Mouse (Mus musculus): ENCODE measurements around the gene Rplp0. TPM values are rescaled to one million over a fixed set of nuclear protein-coding genes. Genes with fewer than 3 reads are reported as not detected.
A peak's percentile ranks its signal among the peaks of the same experiment; 100 is the strongest.
"Not testable (repeated sequence)": the region's sequence is repeated elsewhere in the genome, so short reads cannot be mapped to it uniquely, and the experiment has no call there.

The Rplp0 gene
- total RNA-seq (2021), result 100 to 1,000 TPM; 706 to 758 TPM
- long read RNA-seq, experiment 1, transcript Rplp0-201 (7 exons, 1,358 nt), result major isoform, 364 of 397 reads
- long read RNA-seq, experiment 1, partial matches to known transcripts, result 28 of 397 reads
- long read RNA-seq, experiment 1, other reads (novel, unspliced or antisense), result 5 of 397 reads
- long read RNA-seq, experiment 2, transcript Rplp0-201 (7 exons, 1,358 nt), result major isoform, 1,028 of 1,121 reads
- long read RNA-seq, experiment 2, partial matches to known transcripts, result 90 of 1,121 reads
- long read RNA-seq, experiment 2, other reads (novel, unspliced or antisense), result 3 of 1,121 reads

DNA sequence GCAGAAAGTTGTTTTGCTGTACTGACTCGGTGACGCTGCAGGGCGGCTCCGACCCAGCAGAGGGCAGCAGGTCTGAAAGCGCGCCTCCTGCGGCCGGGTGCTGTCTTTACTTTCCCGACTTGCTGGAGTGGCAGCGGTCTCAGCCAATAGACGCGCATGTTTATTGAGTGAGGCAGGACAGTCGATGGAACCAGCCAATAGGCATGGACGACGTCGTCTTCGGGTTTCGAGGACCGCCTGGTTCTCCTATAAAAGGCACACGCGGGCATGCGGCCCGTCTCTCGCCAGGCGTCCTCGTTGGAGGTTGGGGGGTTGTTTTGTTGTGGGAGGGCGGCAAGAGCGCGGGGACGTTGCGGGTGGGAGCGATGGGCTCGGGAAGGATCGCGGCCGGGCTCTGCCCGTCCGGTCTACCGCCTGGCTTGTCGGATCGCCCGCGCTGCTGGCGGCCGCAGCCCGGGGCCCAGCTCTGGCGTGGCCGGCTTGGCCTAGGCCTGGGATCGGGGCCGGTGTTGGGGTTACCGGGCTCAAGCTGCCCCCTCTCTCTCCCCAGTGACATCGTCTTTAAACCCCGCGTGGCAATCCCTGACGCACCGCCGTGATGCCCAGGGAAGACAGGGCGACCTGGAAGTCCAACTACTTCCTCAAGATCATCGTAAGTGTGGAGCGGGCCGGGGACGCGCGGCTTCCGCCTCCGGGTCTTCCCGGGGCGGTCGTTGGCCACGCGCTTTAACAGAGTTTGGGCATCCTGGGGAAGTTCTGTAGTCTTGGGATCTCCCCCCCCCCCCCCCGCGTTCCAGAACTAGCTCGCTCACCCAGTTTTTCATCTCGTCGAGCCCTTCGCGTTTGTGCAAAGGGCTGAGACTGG, at the start of gene Rplp0:
TSS of gene Rplp0 (plus strand) at position 231 of the 865 bp plus-strand sequence.
- DNase-seq (ENCODE audit: low spot score in 2 of 2), result peak; percentile 99 to 100

GRCm38 (mm10) chr5:115509790-115510689, 49.2 kb upstream of the Rplp0 start:
- peak in 1 of 2 experiments; percentile 26 for DNase-seq (ENCODE audit: low spot score in 2 of 2)

GRCm38 (mm10) chr5:115512375-115512774, 46.9 kb upstream of the Rplp0 start:
- no peak for DNase-seq (ENCODE audit: low spot score in 2 of 2)

- peak in 1 of 2 experiments; percentile 19 for DNase-seq (ENCODE audit: low spot score in 2 of 2)
Observed at GRCm38 (mm10) chr5:115513246-115513645, 46.0 kb upstream of the Rplp0 start.

DNA sequence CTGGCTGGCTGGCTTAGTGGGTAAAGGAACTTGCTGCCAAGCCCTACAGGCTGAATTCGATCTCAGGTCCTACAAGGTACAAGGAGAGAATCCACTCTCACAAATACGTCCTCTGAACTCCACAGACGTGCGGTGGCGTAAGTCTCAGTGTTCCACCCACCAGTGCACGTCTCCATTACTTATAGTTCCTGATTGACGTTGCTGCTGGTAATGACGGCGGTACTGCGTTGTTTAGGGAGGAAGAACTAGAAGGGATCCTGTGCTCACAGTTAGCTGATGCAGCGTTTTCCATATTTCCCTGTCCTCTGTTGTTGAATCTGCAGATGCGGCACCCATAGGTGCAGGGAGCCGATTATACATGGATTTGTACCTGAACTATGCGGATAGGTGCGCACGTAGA, 45.5 kb upstream of the Rplp0 start:
- no peak for DNase-seq (ENCODE audit: low spot score in 2 of 2)

GRCm38 (mm10) chr5:115514346-115514745, 44.9 kb upstream of the Rplp0 start:
- DNase-seq (ENCODE audit: low spot score in 2 of 2), result no peak

- DNase-seq (ENCODE audit: low spot score in 2 of 2), result peak in 1 of 2 experiments; percentile 36
Observed at GRCm38 (mm10) chr5:115514896-115515587, 44.2 kb upstream of the Rplp0 start.

DNA sequence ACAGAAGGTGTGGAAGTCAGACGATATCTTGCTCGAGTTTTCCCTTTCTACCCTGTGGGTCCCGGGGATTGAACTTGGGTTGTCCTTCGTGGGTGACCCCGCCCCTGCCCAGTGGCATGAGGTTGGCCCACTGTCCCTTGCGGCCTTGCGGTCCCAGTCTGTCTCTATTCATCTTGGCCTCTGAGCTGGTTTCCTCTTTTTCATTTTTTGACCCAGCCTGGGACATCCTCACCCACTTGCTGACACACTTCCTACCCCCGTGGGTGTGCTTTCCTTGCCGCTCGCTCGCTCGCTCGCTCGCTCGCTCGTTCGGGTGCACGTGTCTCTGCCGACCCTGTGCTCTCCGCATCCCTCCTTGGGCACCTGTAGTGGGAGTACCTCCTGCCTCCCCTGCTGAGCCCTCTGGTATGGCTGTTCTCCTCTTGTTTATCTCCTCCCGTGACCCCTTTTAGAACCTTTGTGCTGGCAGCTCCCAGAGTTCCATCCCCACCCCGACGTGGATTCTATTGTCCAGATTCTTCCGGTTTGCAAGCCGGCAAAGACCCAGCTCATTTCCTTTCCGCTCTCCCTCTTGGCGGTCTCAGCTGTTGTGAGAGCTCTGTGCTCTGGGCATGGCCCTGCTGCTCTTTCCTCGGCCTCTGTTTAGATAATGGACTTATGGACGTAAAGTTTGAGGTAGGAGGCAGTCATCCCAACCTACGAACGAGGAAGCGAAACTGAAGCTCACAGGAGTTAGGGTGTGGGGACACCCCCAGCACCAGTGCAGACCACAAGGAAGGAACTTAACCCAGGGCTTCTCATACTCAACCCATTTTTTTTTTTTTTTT, 43.0 kb upstream of the Rplp0 start:
- DNase-seq (ENCODE audit: low spot score in 2 of 2), result peak in 1 of 2 experiments; percentile 46

- peak in 1 of 2 experiments; percentile 17 for DNase-seq (ENCODE audit: low spot score in 2 of 2)
Observed at GRCm38 (mm10) chr5:115516908-115517307, 42.4 kb upstream of the Rplp0 start.

DNA sequence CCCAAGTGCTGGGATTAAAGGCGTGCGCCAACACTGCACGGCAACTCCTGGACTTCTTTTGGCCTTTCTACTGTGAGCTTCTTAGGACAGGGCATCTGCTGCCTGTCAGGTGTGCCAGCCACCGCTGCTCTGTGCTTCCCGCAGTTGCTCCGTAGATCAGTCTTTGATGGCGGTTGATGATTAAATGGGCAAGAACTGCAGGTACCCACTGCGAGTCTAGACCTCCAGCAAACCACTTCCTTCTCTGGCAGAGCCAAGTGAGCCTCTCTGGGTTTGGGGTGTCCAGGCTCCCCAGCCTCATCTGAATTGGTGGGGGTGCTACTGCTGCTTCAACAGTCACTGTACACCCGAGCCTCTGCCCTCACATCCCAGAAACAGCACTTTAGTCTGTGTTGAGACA, 41.8 kb upstream of the Rplp0 start:
- DNase-seq (ENCODE audit: low spot score in 2 of 2), result peak in 1 of 2 experiments; percentile 18

GRCm38 (mm10) chr5:115518214-115518613, 41.1 kb upstream of the Rplp0 start:
- not testable (repeated sequence) for DNase-seq (ENCODE audit: low spot score in 2 of 2)

DNA sequence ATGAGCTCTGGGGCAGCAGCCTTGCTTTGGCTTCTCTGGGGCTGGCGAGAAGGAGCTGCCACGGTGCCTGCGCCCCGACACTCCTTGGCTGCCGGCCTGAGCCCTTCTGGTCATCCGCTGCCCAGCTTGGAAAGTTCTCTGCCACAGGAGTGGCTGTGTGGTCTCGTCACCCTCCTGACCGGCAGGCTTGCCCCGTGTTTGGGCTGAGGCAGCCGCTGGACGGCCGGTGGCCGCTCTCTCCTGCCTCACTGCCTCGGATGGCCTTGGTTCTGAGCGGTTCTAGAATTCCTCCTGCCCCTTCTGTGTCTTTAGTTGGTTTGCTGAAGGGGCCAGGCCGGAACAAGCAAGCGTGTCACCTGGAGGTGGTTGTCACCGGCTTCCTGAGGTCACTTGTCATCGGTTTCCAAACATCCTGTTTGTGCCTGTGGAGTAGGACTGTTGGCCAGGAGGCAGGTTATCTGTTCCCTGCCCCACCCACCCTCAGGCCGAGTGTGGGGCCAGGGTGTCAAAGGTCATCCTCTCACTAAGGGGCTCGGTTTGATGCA, 38.9 kb upstream of the Rplp0 start:
- DNase-seq (ENCODE audit: low spot score in 2 of 2), result peak in 1 of 2 experiments; percentile 40

GRCm38 (mm10) chr5:115521553-115522461, 37.5 kb upstream of the Rplp0 start:
- no peak for DNase-seq (ENCODE audit: low spot score in 2 of 2)

DNA sequence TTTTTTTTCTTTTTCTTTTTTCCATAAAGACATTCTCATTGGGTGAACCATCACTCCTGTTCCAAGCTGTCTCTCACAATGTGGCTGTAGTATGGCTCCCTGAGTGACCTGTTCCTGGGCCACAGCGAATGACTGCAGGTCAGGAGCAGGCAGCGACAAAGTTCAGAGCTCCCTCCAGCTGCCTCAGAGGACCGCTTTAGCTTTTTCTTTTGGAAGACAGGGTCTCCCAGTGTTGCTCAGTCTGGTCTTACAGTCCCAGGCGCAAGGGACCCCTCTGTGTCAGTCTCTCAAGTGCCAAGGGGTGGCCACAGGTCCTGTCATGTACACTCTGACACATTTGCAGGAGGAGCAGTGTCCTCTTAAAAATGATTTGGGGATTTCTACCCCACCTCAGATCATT, 36.7 kb upstream of the Rplp0 start:
- no peak for DNase-seq (ENCODE audit: low spot score in 2 of 2)

GRCm38 (mm10) chr5:115522981-115523499, 36.2 kb upstream of the Rplp0 start:
- DNase-seq (ENCODE audit: low spot score in 2 of 2), result no peak

DNA sequence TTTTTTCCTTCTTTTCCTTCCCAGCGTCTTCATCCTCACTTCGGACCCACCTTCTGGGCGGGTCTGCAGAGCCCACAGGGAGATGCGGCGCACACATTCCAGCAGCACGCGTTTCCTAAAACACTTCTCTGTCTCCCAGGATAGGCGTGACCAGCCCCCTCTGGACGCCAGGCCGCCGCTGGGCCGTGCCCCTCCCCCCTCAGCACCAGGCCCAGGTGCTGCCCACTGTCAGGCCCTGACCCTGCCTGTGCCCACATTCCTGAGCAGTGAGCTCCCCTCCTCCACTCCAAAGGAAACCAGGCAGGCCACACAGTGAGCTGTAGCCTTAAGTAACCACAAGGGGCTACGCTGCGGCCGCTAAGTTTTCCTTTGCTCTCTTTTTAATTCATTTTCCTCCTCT, 35.3 kb upstream of the Rplp0 start:
- DNase-seq (ENCODE audit: low spot score in 2 of 2), result no peak

DNA sequence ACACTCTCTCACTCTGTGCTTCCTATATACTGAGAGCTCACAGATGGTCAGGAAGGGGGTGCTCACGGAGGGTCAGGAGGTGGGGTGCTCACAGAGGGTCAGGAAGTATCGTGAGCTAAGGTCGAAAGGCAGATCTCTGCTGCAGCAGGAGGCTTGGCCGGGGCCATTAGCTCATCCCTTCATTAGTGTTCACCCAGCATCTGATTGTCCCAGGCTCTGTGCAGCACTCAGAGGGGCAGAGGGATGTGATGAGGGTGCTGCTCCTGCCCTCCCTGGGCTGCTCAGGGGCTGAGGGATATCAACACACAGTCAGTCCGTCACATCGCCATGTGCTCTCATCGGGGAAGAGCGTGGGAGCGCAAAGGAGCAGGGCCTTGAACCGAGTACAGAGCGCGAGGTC, 34.8 kb upstream of the Rplp0 start:
- DNase-seq (ENCODE audit: low spot score in 2 of 2), result no peak

GRCm38 (mm10) chr5:115525416-115525815, 33.9 kb upstream of the Rplp0 start:
- no peak for DNase-seq (ENCODE audit: low spot score in 2 of 2)

All from adrenal gland, adult 18-20 months (tissue).